Mouse (Mus musculus) testis, adult 2 months (tissue): ENCODE results near the gene Pcca.

Source experiments
- CTCF ChIP-seq: fragments of 200-500 bp; IDR thresholded peaks from 2 replicates; pipeline ENCODE4 v1.5.1; 2012; ENCODE audit warnings: low read depth, mild to moderate bottlenecking, inconsistent platforms, low read length, moderate library complexity; ENCODE audit not compliant: control insufficient read depth, insufficient read depth, insufficient replicate concordance
- POLR2A ChIP-seq: fragments of 200-500 bp; IDR thresholded peaks from 2 replicates; pipeline ENCODE4 v1.6.1; 2012; ENCODE audit warnings: low read depth, mild to moderate bottlenecking, inconsistent platforms, low read length, moderate library complexity; ENCODE audit not compliant: control insufficient read depth

DNA sequence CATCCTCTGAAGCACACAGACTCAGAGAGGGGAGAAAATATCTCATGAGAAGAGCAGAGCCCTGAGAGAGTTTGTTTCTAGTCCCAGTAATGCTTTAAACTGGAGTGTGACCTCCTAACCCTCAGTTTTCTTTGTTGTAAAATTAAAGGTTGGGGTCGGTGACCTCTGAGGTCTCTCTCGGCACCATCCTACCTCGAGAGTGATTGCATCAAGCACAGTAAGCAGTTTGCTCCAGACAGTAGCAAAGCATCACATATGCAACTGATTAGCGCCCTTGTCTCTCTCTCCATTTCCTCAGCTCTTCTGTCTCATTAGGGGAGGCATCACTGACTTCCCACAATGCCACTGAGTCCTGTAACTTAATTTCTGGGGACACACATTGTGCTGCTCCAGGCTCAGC lies 302.1 kb downstream of the Pcca start:
- TF ChIP-seq POLR2A (no peak), CTCF (no peak)
